Mouse (Mus musculus): Measurements from ENCODE around the gene Olfr874.
"Not testable (repeated sequence)": the region's sequence is repeated elsewhere in the genome, so short reads cannot be mapped to it uniquely, and the experiment has no call there.

The Olfr874 gene

GRCm38 (mm10) chr9:37744806-37745205 lies at the start of gene Olfr874:
Gene Olfr874, plus strand, starts transcription at chr9:37745106.
- DNase-seq (ENCODE audit: low spot score in 2 of 2) = no peak

GRCm38 (mm10) chr9:37716150-37716549 lies 28.8 kb upstream of the Olfr874 start, which contains the start of gene Olfr160:
Gene Olfr160, minus strand, starts transcription at chr9:37716250.
- DNase-seq (ENCODE audit: low spot score in 2 of 2) = no peak

DNA sequence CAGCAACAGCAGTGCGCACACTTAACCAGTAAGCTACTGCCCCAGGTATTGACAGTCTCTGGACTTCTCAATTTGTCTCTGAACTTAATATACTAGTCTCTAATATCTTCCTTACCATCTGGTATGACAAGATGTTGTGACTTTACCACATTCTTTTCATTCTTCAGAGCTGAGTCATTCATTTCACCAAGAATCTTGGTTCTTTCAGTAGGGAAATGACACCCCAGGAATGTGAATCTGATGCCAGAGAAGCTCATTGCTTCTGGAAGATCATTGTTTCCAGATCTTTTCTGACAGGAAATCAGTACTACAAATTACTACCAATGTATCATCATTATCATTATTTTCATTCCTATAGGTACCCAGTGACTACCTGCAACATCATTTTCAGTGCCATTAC lies 10.6 kb upstream of the Olfr874 start:
- no peak for DNase-seq (ENCODE audit: low spot score in 2 of 2)

GRCm38 (mm10) chr9:37750319-37751075 lies 5.6 kb downstream of the Olfr874 start:
- peak in 1 of 2 experiments; percentile 9 for DNase-seq (ENCODE audit: low spot score in 2 of 2)

DNA sequence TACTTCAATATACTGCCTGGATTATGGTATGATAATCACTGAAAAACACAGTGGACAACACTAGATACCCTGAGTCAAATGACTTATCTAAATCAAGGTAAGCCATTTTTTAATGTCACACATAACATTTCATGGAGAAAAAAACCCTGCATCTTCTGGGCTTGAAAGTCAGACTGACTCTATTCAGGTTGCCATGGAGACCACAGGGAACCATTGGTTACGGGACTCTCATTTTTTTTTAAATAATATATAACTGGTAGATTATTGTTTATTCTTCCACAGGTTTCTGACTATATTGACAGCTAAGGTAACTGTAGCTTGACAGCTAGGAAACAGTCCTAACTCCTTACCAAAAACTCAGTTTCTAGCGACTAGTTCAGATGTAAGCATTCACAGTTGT lies 6.6 kb downstream of the Olfr874 start:
- no peak for DNase-seq (ENCODE audit: low spot score in 2 of 2)

DNA sequence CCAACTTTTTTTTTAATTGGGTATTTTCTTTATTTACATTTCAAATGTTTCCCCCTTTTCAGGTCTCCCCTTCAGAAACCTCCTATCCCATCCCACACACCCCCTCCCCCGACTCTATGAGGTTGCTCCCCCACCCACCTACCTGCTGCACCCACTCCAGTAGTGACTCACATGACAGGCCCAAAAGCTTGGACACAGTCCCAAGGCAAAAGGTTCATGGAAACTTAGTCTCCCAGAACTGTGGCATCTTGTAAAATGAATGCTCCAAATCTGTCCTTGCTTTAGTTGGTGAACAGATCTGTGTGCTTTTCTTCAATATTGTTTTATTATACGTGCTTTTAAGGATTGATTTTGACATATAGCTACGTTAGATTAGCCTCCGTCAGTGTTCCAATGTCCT lies 7.1 kb downstream of the Olfr874 start:
- no peak for DNase-seq (ENCODE audit: low spot score in 2 of 2)

- no peak for DNase-seq (ENCODE audit: low spot score in 2 of 2)
Measured at GRCm38 (mm10) chr9:37761728-37762127, 16.8 kb downstream of the Olfr874 start.

GRCm38 (mm10) chr9:37762541-37762940 lies 17.6 kb downstream of the Olfr874 start:
- DNase-seq (ENCODE audit: low spot score in 2 of 2) = no peak

GRCm38 (mm10) chr9:37770661-37771060 lies 25.8 kb downstream of the Olfr874 start:
- DNase-seq (ENCODE audit: low spot score in 2 of 2) = no peak

DNA sequence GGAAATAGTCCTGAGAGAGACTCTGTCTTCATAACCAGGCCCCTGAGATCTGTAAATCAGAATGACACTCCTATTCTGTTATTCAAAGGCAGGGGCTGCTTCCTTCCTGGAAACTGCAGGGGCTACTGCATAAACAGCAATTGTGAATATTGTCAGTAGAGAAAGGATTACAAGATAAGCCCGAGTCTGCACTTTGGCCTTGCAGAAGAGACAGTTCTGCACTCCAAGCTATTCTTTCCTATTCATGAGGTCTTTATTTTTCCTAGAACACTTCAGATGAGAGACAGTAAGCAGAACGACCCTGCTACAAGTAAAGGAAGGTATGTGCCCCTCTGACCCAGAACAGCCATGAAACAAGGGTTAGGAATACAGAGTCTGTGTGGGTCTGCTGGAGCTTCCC lies 26.9 kb downstream of the Olfr874 start, which contains the start of gene Olfr875:
Gene Olfr875, plus strand, starts transcription at position 99 of the 400 bp plus-strand sequence.
- no peak for DNase-seq (ENCODE audit: low spot score in 2 of 2)

DNA sequence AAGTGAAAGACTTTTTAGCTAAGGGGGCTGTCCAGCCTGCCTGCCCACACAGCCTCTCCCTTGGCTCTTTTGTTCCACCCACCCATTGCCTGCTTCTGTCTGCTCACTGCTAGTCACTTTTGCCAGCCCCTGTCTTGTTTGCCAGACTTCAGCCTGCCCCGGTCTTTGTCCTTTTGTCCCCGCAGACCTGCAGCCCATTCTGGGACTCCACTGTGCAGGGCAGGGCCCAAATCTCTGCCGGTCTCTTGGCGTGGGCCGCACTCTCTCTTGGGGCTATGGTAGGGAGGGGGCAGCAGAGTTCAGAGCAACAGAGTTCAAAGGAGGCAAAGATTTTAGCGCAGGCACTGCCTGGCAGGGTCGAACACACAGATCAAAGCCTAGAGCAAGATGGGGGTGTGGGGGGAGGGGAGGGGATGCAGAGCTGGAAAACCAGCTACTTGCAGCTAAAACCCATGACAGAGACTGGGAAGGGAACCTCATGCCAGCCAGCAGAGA lies 37.9 kb downstream of the Olfr874 start:
- no peak for DNase-seq (ENCODE audit: low spot score in 2 of 2)

DNA sequence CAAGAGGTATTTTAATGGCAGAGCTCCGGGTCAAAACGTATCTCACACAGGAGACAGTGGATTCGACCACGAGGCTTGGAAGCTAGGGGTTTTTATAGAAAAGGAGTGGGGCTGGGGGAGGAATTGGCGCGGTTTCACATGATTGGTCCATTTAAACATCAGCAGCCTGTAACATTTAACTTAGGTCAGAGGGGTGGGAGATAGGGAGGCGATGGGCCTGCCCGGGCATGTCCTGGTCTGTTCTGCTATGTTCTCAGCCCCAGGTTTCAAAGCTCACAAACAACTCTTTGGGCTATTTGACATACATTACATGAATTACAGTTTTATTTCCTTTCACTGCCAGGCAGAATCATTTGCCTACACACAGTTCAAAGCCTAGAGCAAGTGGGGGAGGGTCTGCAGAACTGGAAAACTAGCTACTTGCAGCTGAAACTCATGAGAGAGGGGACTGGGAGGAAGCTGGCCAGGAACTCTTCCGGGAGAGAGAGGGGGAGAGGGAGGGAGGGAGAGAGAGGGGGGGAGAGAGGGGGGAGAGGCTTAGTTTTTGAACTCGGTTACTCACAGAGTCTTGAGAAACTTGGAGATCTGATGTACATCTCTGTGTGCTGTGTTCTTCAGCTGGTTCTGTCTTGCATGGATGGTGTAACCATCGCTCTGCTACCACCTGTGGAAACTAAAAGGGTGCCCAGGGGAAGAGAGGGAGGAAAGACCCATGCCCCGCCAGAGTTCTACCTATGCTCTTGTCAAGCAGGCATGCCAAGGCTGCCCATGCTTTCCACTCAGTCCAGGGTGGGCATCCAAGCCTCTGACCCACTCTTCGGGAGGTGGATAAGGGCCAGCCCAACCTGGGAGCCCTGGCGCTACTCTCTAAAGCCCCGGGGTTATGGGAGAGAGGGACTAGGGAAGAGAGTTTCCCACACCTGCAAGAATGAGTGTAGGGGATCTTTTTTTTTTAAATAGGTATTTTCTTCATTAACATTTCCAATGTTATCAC lies 38.8 kb downstream of the Olfr874 start:
- DNase-seq (ENCODE audit: low spot score in 2 of 2) = not testable (repeated sequence)

DNA sequence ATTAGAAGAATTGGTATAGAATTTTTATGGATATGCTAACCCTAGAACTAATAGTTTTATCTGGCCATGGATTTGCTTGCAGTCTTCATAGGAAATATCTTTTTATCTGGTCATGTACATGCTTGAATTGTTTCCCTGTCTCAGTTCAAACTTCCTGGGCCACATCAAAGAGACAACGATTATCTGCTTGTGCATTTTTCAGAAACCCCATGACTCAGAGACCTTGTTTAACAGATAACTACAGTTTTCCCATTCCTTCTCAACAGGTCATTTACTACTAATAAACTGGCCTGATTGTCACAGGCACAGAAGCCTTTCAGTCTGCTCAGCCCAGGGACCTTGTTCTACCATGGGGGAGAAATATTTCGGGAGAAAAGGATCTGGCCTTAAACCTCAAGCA lies 41.5 kb downstream of the Olfr874 start:
- DNase-seq (ENCODE audit: low spot score in 2 of 2) = no peak
